Mouse (Mus musculus) MEL (cell line): Measurements from ENCODE around the gene Tjp3. TPM values are rescaled to one million over a fixed set of nuclear protein-coding genes. Genes with fewer than 3 reads are reported as not detected.
A peak's percentile ranks its signal among the peaks of the same experiment; 100 is the strongest.

Experiments
- DNase-seq: peaks from one replicate; pipeline ENCODE4 v3.0.0; 2011; ENCODE audit warnings: low read depth, low spot score
- H3K27ac ChIP-seq: 2 replicates; pipeline ENCODE4 v1.5.1; 2012; ENCODE audit warnings: low read depth, mild to moderate bottlenecking, control low read depth, low read length, moderate library complexity; ENCODE audit not compliant: control insufficient read depth
- H3K27me3 ChIP-seq, 2 experiments: fragments of 150-350 bp in 1 of 2; sonication (generic) in 1 of 2; 2 replicates each; pipeline ENCODE4 v1.6.1; 2012; ENCODE audit warnings: low read length in 2 of 2, mild to moderate bottlenecking in 2 of 2, improper control_type of control experiment in 1 of 2, moderate library complexity in 1 of 2; ENCODE audit not compliant: insufficient read depth in 2 of 2, control insufficient read depth in 1 of 2
- H3K36me3 ChIP-seq, 2 experiments: 2 replicates each; pipeline ENCODE4 v1.6.1; 2012 to 2014; ENCODE audit warnings: low read length in 2 of 2, improper control_type of control experiment in 1 of 2, inconsistent platforms in 1 of 2, mild to moderate bottlenecking in 1 of 2; ENCODE audit not compliant: insufficient read depth in 2 of 2, control insufficient read depth in 1 of 2
- H3K4me1 ChIP-seq, 2 experiments: fragments of 150-350 bp in 1 of 2; sonication (generic) in 1 of 2; 2 replicates each; pipeline ENCODE4 v1.6.1; 2012; ENCODE audit warnings: low read length in 2 of 2, improper control_type of control experiment in 1 of 2, mild to moderate bottlenecking in 1 of 2; ENCODE audit not compliant: insufficient read depth in 2 of 2, control insufficient read depth in 1 of 2
- H3K4me3 ChIP-seq, 2 experiments: fragments of 150-350 bp in 1 of 2; sonication (generic) in 1 of 2; 2 replicates each; pipeline ENCODE4 v1.5.1; 2012; ENCODE audit warnings: low read depth in 2 of 2, low read length in 2 of 2, mild to moderate bottlenecking in 2 of 2, moderate library complexity in 2 of 2, control low read depth in 1 of 2, improper control_type of control experiment in 1 of 2; ENCODE audit not compliant: control insufficient read depth in 1 of 2, insufficient read depth in 1 of 2
- H3K79me2 ChIP-seq: 2 replicates; pipeline ENCODE4 v1.6.1; 2012; ENCODE audit warnings: mild to moderate bottlenecking, low read length, moderate library complexity; ENCODE audit not compliant: control insufficient read depth, poor library complexity, insufficient read depth
- H3K9ac ChIP-seq: 2 replicates; pipeline ENCODE4 v1.6.1; 2012; ENCODE audit warnings: low read depth, mild to moderate bottlenecking, control low read depth, low read length, moderate library complexity; ENCODE audit not compliant: control insufficient read depth, poor library complexity, severe bottlenecking
- H3K9me3 ChIP-seq: fragments of 150-350 bp; sonication (generic); replicated peaks from 2 replicates; pipeline ENCODE4 v1.6.1; 2012; ENCODE audit warnings: mild to moderate bottlenecking, low read length, improper control_type of control experiment, moderate library complexity; ENCODE audit not compliant: insufficient read depth
- BHLHE40 ChIP-seq: IDR thresholded peaks from 2 replicates; pipeline ENCODE4 v1.6.1; 2012; ENCODE audit warnings: low read depth, mild to moderate bottlenecking, inconsistent platforms, low read length, improper control_type of control experiment, borderline replicate concordance
- CHD2 ChIP-seq: IDR thresholded peaks from 2 replicates; pipeline ENCODE4 v1.6.1; 2011; ENCODE audit warnings: low read length, improper control_type of control experiment
- EP300 ChIP-seq, 2 experiments: IDR thresholded peaks; 2 replicates each; pipeline ENCODE4 v1.6.1; 2011; ENCODE audit warnings: improper control_type of control experiment in 2 of 2, low read length in 2 of 2, low read depth in 1 of 2, mild to moderate bottlenecking in 1 of 2
- ETS1 ChIP-seq: IDR thresholded peaks from 2 replicates; pipeline ENCODE4 v1.6.1; 2012; ENCODE audit warnings: low read depth, mild to moderate bottlenecking, inconsistent platforms, low read length, improper control_type of control experiment, moderate library complexity
- GABPA ChIP-seq: IDR thresholded peaks from 2 replicates; pipeline ENCODE4 v1.6.1; 2012; ENCODE audit warnings: low read depth, mild to moderate bottlenecking, inconsistent platforms, low read length, improper control_type of control experiment, moderate library complexity
- GATA1 ChIP-seq: IDR thresholded peaks from 2 replicates; pipeline ENCODE4 v1.6.1; 2011; ENCODE audit warnings: low read depth, low read length, improper control_type of control experiment
- JUND ChIP-seq: IDR thresholded peaks from 2 replicates; pipeline ENCODE4 v1.6.1; 2011; ENCODE audit warnings: low read depth, mild to moderate bottlenecking, improper control_type of control experiment, low read length
- MAFK ChIP-seq: IDR thresholded peaks from 2 replicates; pipeline ENCODE4 v1.6.1; 2011; ENCODE audit warnings: low read depth, mild to moderate bottlenecking, low read length, improper control_type of control experiment, borderline replicate concordance
- MXI1 ChIP-seq: IDR thresholded peaks from 2 replicates; pipeline ENCODE4 v1.6.1; 2011; ENCODE audit warnings: mild to moderate bottlenecking, low read depth, low read length, improper control_type of control experiment
- POLR2A ChIP-seq, 2 experiments: IDR thresholded peaks; 2 replicates each; pipeline ENCODE4 v1.6.1; 2011 to 2012; ENCODE audit warnings: low read length in 2 of 2, mild to moderate bottlenecking in 2 of 2, control low read depth in 1 of 2, improper control_type of control experiment in 1 of 2, low read depth in 1 of 2, moderate library complexity in 1 of 2; ENCODE audit not compliant: control insufficient read depth in 1 of 2, insufficient read depth in 1 of 2, poor library complexity in 1 of 2
- RAD21 ChIP-seq: IDR thresholded peaks from 2 replicates; pipeline ENCODE4 v1.6.1; 2011; ENCODE audit warnings: mild to moderate bottlenecking, low read depth, low read length, improper control_type of control experiment
- SIN3A ChIP-seq: IDR thresholded peaks from 2 replicates; pipeline ENCODE4 v1.6.1; 2012; ENCODE audit warnings: low read length, improper control_type of control experiment, inconsistent platforms
- SMC3 ChIP-seq: IDR thresholded peaks from 2 replicates; pipeline ENCODE4 v1.6.1; 2011; ENCODE audit warnings: low read depth, low read length, improper control_type of control experiment
- TAL1 ChIP-seq: IDR thresholded peaks from 2 replicates; pipeline ENCODE4 v1.6.1; 2012; ENCODE audit warnings: mild to moderate bottlenecking, inconsistent platforms, low read length, moderate library complexity, mixed read lengths
- USF1 ChIP-seq: IDR thresholded peaks from 2 replicates; pipeline ENCODE4 v1.6.1; 2014; ENCODE audit warnings: low read depth, mild to moderate bottlenecking, inconsistent platforms, low read length, improper control_type of control experiment, moderate library complexity
- ZC3H11A ChIP-seq: IDR thresholded peaks from 2 replicates; pipeline ENCODE4 v1.6.1; 2012; ENCODE audit warnings: low read depth, mild to moderate bottlenecking, inconsistent platforms, low read length, improper control_type of control experiment
- ZMIZ1 ChIP-seq: IDR thresholded peaks from 2 replicates; pipeline ENCODE4 v1.6.1; 2012; ENCODE audit warnings: low read depth, mild to moderate bottlenecking, inconsistent platforms, low read length, improper control_type of control experiment, moderate library complexity
- polyA plus RNA-seq, 2 experiments: library from polyadenylated mRNA; stranded (reverse) in 1 of 2; unstranded in 1 of 2; fragments of >175 nt in 1 of 2; fragments of >200 nt in 1 of 2; gene quantifications; 2 replicates each; pipeline versions ENCODE4 v1.2.1 to v1.2.4; 2012; ENCODE audit warnings: low replicate concordance in 2 of 2, low read depth in 1 of 2; ENCODE audit not compliant: insufficient read length in 2 of 2, insufficient read depth in 1 of 2, missing spikeins in 1 of 2
- total RNA-seq: library from RNA; depleted of rRNA; stranded (reverse); fragments of 300-350 nt; gene quantifications from 2 replicates; pipeline ENCODE4 v1.2.3, GENCODE M21; 2012

The Tjp3 gene
- total and polyA plus RNA-seq, 3 experiments, result 2.9 to 4.9 TPM; not detected in 1

DNA sequence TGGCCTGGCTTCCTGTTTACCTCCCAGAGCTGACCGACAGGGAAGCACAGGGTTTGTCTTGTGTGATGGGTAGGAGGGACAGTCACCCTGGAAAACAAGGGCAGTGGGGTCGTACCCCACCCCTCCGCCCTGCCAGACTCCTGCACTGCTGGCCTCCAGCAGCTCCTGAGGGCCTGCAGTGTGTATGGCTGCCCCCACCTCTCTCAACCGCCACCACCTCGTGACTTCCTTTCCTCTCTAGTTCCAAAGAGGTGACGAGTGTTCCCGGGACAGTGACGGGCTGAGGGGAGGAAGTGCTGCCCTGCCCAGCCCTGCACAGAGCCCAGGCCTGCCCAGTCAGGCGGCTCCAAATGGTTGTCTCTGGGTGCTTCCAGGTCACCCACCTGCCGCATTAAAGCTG is 6.5 kb upstream of the Tjp3 start:
- no peaks in the 10 kb centered on the region for H3K9me3 ChIP-seq
- no peak overlapping the region for H3K27ac ChIP-seq
- peaks cover 77% of the 10 kb centered on the region for H3K79me2 ChIP-seq
- H3K9ac ChIP-seq, result no peak overlapping the region
- peaks cover 4 to 21% of the 10 kb centered on the region in 2 experiments; a peak in 3 of 4 replicates for H3K4me1 ChIP-seq
- no peak for DNase-seq
- no peak for TF ChIP-seq SMC3
- peaks cover 0 to 10% of the 10 kb centered on the region in 2 experiments; a peak in 2 of 4 replicates for H3K36me3 ChIP-seq
- H3K4me3 ChIP-seq, result no peak overlapping the region
- H3K27me3 ChIP-seq, result no peaks in the 10 kb centered on the region

DNA sequence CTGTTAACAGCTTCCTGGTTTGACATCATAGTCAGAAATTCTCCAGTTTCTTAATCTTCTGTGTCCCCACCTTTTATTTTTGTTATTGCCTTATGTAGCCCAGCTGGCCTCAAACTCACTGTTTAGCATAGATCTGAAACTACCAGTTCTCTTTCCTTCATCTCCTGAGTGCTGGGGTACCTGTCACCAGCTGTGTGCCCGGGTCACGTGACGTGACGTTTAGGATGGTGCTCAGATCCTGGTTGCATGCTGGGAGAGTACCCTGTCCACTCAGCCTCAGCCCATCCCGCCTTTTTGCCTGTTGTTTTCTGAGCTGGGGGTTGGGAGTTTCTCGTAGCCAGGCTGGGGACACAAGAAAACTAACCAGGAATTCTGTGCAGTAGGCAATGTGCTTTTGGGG is 5.9 kb upstream of the Tjp3 start:
- peaks cover 77% of the 10 kb centered on the region for H3K79me2 ChIP-seq
- no peaks in the 10 kb centered on the region for H3K27me3 ChIP-seq
- H3K27ac ChIP-seq, result no peak overlapping the region
- no peak for DNase-seq
- H3K4me1 ChIP-seq, result peaks cover 4 to 21% of the 10 kb centered on the region in 2 experiments; a peak in 3 of 4 replicates
- no peak overlapping the region for H3K9ac ChIP-seq
- no peaks in the 10 kb centered on the region for H3K9me3 ChIP-seq
- H3K4me3 ChIP-seq, result no peak overlapping the region
- TF ChIP-seq MAFK, result no peak
- no peak for TF ChIP-seq ZC3H11A
- no peak for TF ChIP-seq ETS1
- 0 out of 2 replicates have a peak, but pooled peaks have one; percentile 23 for TF ChIP-seq USF1
- TF ChIP-seq RAD21, result no peak
- peaks cover 0 to 10% of the 10 kb centered on the region in 2 experiments; a peak in 2 of 4 replicates for H3K36me3 ChIP-seq

DNA sequence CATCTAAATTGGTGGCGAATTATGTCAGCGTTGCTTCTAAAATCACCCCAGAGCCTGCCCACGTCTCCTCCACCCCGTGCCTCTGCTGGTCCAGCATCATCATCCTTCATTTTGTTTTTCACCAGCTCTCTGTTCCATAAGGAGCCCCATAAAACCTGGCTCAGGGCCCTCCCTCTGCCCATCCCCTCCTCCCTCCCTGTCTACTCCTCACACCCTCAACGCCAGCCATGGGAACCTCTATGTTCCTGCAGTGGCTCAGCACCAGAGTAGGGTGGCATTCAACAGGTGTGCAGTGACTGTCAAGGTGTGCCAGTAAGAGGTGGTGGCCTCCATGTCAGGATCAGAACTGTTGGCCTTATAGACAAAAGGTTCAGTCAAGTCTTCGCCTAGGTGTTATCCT is 3.8 kb upstream of the Tjp3 start:
- Histone ChIP-seq H3K27ac (no peak overlapping the region), H3K36me3 (peaks cover 0 to 20% of the 10 kb centered on the region in 2 experiments; a peak in 2 of 4 replicates), H3K9me3 (no peaks in the 10 kb centered on the region), H3K9ac (no peak overlapping the region), H3K4me3 (no peak overlapping the region), H3K4me1 (peaks cover 11 to 33% of the 10 kb centered on the region in 2 experiments), H3K79me2 (peaks cover 69% of the 10 kb centered on the region), H3K27me3 (no peaks in the 10 kb centered on the region)
- TF ChIP-seq JUND (no peak), TAL1 (no peak), USF1 (no peak), GATA1 (no peak), BHLHE40 (no peak), ZMIZ1 (no peak), CHD2 (no peak), ZC3H11A (no peak), GABPA (no peak), ETS1 (no peak), POLR2A (IDR thresholded peaks at IDR 0.05; ENCODE audit: control insufficient read depth in 1 of 2, insufficient read depth in 1 of 2, low read depth in 1 of 2, low read length in 2 of 2, poor library complexity in 1 of 2) (no peak), EP300 (IDR thresholded peaks at IDR 0.05; ENCODE audit: low read depth in 1 of 2, low read length in 2 of 2) (no peak), SIN3A (no peak), MXI1 (no peak)
- no peak for DNase-seq
